Mouse (Mus musculus) C2C12 (cell line): ENCODE results near the gene Nol6. TPM values are rescaled to one million over a fixed set of nuclear protein-coding genes. Genes with fewer than 3 reads are reported as not detected.
"Not testable (repeated sequence)": the region's sequence is repeated elsewhere in the genome, so short reads cannot be mapped to it uniquely, and the experiment has no call there.

Source experiments
- H3K27me3 ChIP-seq: one replicate; pipeline ENCODE4 v1.6.1; 2011; ENCODE audit not compliant: control insufficient read depth, insufficient read depth, insufficient read length
- H3K36me3 ChIP-seq: one replicate; pipeline ENCODE4 v1.6.1; 2011; ENCODE audit not compliant: control insufficient read depth, insufficient read depth
- H3K4me3 ChIP-seq: one replicate; pipeline ENCODE4 v1.5.1; 2011; ENCODE audit warnings: mild to moderate bottlenecking, control low read depth; ENCODE audit not compliant: poor library complexity, insufficient read depth, severe bottlenecking
- H3K79me2 ChIP-seq: one replicate; pipeline ENCODE4 v1.6.1; 2011; ENCODE audit not compliant: control insufficient read depth, insufficient read depth
- H3K79me3 ChIP-seq: one replicate; pipeline ENCODE4 v1.6.1; 2011; ENCODE audit warnings: low read depth, control low read depth
- H3ac ChIP-seq: one replicate; pipeline ENCODE3; 2011; ENCODE audit warnings: low read depth; ENCODE audit not compliant: control insufficient read depth, insufficient read length
- CEBPB ChIP-seq: IDR thresholded peaks from one replicate; pipeline ENCODE4 v1.6.1; 2011; ENCODE audit warnings: low read depth, mild to moderate bottlenecking, control low read depth, moderate library complexity
- CTCF ChIP-seq: IDR thresholded peaks from one replicate; pipeline ENCODE4 v1.5.1; 2011; ENCODE audit not compliant: control insufficient read depth, insufficient read depth, insufficient read length
- FOSL1 ChIP-seq: IDR thresholded peaks from one replicate; pipeline ENCODE4 v1.8.0; 2011; ENCODE audit warnings: mild to moderate bottlenecking, low read length; ENCODE audit not compliant: poor library complexity, insufficient read depth, severe bottlenecking
- MAX ChIP-seq: IDR thresholded peaks from one replicate; pipeline ENCODE4 v1.6.1; 2011; ENCODE audit warnings: mild to moderate bottlenecking, control low read depth
- MYOD1 ChIP-seq: IDR thresholded peaks from one replicate; pipeline ENCODE4 v1.6.1; 2011; ENCODE audit warnings: low read depth; ENCODE audit not compliant: control insufficient read depth, insufficient read length
- MYOG ChIP-seq: IDR thresholded peaks from one replicate; pipeline ENCODE4 v1.6.1; 2011; ENCODE audit not compliant: control insufficient read depth, insufficient read length; ENCODE audit errors: extremely low read depth
- USF1 ChIP-seq: IDR thresholded peaks from one replicate; pipeline ENCODE4 v1.6.1; 2011; ENCODE audit warnings: low read depth, mild to moderate bottlenecking, control low read depth, moderate library complexity
- polyA plus RNA-seq: library from polyadenylated mRNA; unstranded; fragments of >200 nt; fragmentation: generic; extraction: Trizol; gene quantifications from one replicate; pipeline ENCODE4 v1.2.1, GENCODE M21; 2012; ENCODE audit warnings: missing spikeins

Nol6 gene
- polyA plus RNA-seq, 1 experiment: 29.4 TPM

GRCm38 (mm10) chr4:41087459-41088298 lies 36.6 kb downstream of the Nol6 start:
- peaks cover 9% of the 10 kb centered on the region for H3K27me3 ChIP-seq
- TF ChIP-seq MYOD1 (no peak), CEBPB (no peak), MYOG (no peak), USF1 (no peak), CTCF (no peak)
- no peaks in the 10 kb centered on the region for H3K36me3 ChIP-seq
- H3ac ChIP-seq: no peak overlapping the region
- H3K79me2 ChIP-seq: no peaks in the 10 kb centered on the region
- no peaks in the 10 kb centered on the region for H3K79me3 ChIP-seq
- H3K4me3 ChIP-seq: no peak overlapping the region

- no peaks in the 10 kb centered on the region for H3K79me3 ChIP-seq
- no peaks in the 10 kb centered on the region for H3K36me3 ChIP-seq
- H3K27me3 ChIP-seq: peaks cover 9% of the 10 kb centered on the region
- no peak for TF ChIP-seq MYOD1
- TF ChIP-seq CTCF: no peak
- TF ChIP-seq USF1: no peak
- no peak for TF ChIP-seq MAX
- no peak for TF ChIP-seq FOSL1
- no peak for TF ChIP-seq MYOG
- no peak for TF ChIP-seq CEBPB
- no peak overlapping the region for H3K4me3 ChIP-seq
- no peaks in the 10 kb centered on the region for H3K79me2 ChIP-seq
- H3ac ChIP-seq: no peak overlapping the region
Observed at GRCm38 (mm10) chr4:41086947-41087346, 37.3 kb downstream of the Nol6 start.

GRCm38 (mm10) chr4:41084819-41085218 lies 39.4 kb downstream of the Nol6 start:
- Histone ChIP-seq H3K36me3 (no peaks in the 10 kb centered on the region), H3K27me3 (peaks cover 7% of the 10 kb centered on the region), H3K4me3 (no peak overlapping the region), H3ac (no peak overlapping the region), H3K79me3 (no peaks in the 10 kb centered on the region), H3K79me2 (no peaks in the 10 kb centered on the region)
- TF ChIP-seq MYOD1 (no peak), CTCF (no peak), USF1 (no peak), CEBPB (no peak), MAX (no peak), MYOG (no peak), FOSL1 (no peak)

GRCm38 (mm10) chr4:41082803-41083202 lies 41.5 kb downstream of the Nol6 start:
- H3K27me3 ChIP-seq, H3K79me3 ChIP-seq, H3K36me3 ChIP-seq, H3ac ChIP-seq, H3K79me2 ChIP-seq, H3K4me3 ChIP-seq: not testable (repeated sequence)

DNA sequence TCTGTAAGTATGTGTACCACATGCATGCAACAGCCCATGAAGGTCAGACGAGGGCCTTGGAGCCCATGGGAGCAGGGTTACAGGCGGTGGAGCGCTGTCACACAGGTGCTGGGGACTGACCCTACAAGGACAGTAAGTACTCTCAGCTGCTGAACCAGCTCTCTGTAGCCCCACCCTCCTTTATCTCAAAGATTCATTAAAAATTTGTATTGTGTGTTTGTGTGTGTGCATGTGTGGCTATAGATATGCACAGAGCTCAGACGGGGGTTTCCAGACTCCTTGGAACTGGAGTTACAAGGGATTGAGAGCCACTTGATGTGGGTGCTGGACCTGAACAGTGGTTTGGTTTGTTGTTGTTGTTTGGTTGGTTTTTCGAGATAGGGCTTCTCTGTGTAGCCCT lies 42.5 kb downstream of the Nol6 start:
- Histone ChIP-seq H3K27me3 (peaks cover 7% of the 10 kb centered on the region), H3K79me3 (no peaks in the 10 kb centered on the region), H3K36me3 (no peaks in the 10 kb centered on the region), H3ac (no peak overlapping the region), H3K4me3 (no peak overlapping the region), H3K79me2 (no peaks in the 10 kb centered on the region)
- no peak for TF ChIP-seq CTCF
- TF ChIP-seq FOSL1: no peak
- no peak for TF ChIP-seq MYOG
- TF ChIP-seq MYOD1: no peak
- TF ChIP-seq CEBPB: no peak
- no peak for TF ChIP-seq USF1
- no peak for TF ChIP-seq MAX

DNA sequence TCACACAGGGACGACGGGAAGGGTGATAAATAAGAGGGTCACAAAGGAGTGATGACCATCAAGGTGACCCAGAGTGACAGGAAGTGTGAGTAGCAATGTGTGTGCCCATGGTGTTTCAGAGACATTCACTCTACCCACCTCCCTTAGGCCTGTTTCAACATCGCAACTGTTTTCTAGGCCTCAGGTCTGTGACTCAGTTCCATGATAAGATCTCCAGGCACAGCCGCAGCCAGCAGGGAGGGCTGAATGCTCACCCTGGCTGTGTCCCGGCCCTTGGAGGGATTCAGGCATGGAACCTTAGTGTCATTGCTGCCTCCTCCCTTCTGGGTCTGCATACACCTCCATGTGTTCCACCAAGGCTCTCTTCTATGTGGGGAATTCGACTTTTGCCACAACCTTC lies 45.5 kb downstream of the Nol6 start:
- Histone ChIP-seq H3K36me3 (no peaks in the 10 kb centered on the region), H3K79me2 (no peaks in the 10 kb centered on the region), H3ac (no peak overlapping the region), H3K4me3 (no peak overlapping the region), H3K27me3 (no peaks in the 10 kb centered on the region), H3K79me3 (no peaks in the 10 kb centered on the region)
- TF ChIP-seq USF1 (no peak), FOSL1 (no peak), MYOG (no peak), CTCF (no peak), MAX (no peak), MYOD1 (no peak), CEBPB (no peak)
